Mouse (Mus musculus): ENCODE measurements around the gene Pmf1. TPM values are rescaled to one million over a fixed set of nuclear protein-coding genes. Genes with fewer than 3 reads are reported as not detected.

The Pmf1 gene
- polyA plus RNA-seq, 1 experiment from 2014 or later: 30.6 TPM

DNA sequence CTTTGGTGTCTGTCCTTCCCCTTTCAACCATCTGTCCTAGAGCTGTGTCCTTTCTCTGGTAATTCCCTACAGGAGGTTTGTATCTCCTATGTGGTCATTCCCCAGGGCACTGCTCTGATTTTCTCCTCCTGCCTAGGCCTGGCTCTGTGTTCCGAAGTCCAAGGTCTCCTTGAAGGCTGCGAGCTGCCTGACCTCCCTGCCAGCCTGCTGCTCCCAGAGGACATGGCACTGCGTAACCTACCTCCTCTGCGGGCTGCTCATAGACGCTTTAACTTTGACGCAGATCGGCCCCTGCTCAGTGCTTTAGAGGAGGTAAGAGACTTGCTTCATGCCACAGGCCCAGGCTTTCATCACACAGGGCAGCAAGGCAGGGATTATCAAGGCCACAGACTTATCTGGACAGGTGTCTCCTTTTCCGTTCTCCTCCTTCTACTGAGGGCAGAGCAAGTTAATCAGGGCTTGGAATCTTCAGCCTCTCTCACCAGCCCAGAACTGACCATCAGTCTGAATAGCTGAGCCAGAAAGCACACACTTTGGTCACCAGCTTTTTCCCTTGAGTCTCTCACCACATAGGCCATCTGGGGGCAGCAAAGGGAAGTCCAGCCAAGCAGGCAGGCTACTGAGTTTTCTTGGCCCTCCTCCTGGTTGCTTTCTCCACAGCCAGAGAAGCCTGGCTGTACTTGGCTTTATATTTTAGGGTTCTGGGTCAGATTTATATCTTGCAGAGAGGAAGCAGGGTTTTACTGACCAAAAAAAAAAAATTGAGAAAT lies 55.5 kb downstream of the Pmf1 start:
- Histone ChIP-seq H3K36me3 (ENCODE audit: control insufficient read depth, insufficient read depth, low read length) (peaks cover 72% of the 10 kb centered on the region), H3K27ac (ENCODE audit: low read depth, low read length) (no peak overlapping the region), H3K9ac (ENCODE audit: low read depth, low read length) (no peak overlapping the region), H3K27me3 (replicated peaks; ENCODE audit: control insufficient read depth, insufficient read depth, low read length) (no peaks in the 10 kb centered on the region), H3K4me1 (ENCODE audit: control insufficient read depth, insufficient read depth, low read depth, low read length) (no peaks in the 10 kb centered on the region), H3K4me3 (ENCODE audit: low read length) (no peak overlapping the region), H3K9me3 (ENCODE audit: control insufficient read depth, low read length) (no peaks in the 10 kb centered on the region), H3K4me2 (ENCODE audit: low read length) (no peak overlapping the region)
- WGBS: 96% methylated on average over 8 of the region's 8 CpGs
- no peak for ATAC-seq

- 90% methylated on average over 9 of the region's 9 CpGs for WGBS
- Histone ChIP-seq H3K4me2 (ENCODE audit: low read length) (no peak overlapping the region), H3K9me3 (ENCODE audit: control insufficient read depth, low read length) (no peaks in the 10 kb centered on the region), H3K27me3 (replicated peaks; ENCODE audit: control insufficient read depth, insufficient read depth, low read length) (no peaks in the 10 kb centered on the region), H3K36me3 (ENCODE audit: control insufficient read depth, insufficient read depth, low read length) (peaks cover 70% of the 10 kb centered on the region), H3K27ac (ENCODE audit: low read depth, low read length) (no peak overlapping the region), H3K4me1 (ENCODE audit: control insufficient read depth, insufficient read depth, low read depth, low read length) (no peaks in the 10 kb centered on the region), H3K4me3 (ENCODE audit: low read length) (no peak overlapping the region), H3K9ac (ENCODE audit: low read depth, low read length) (no peak overlapping the region)
- ATAC-seq: no peak
Measured at GRCm38 (mm10) chr3:88352907-88353306, 57.2 kb downstream of the Pmf1 start.

- H3K27me3 ChIP-seq (replicated peaks; ENCODE audit: control insufficient read depth, insufficient read depth, low read length): no peaks in the 10 kb centered on the region
- no peaks in the 10 kb centered on the region for H3K4me1 ChIP-seq (ENCODE audit: control insufficient read depth, insufficient read depth, low read depth, low read length)
- H3K4me3 ChIP-seq (ENCODE audit: low read length): no peak overlapping the region
- H3K9ac ChIP-seq (ENCODE audit: low read depth, low read length): no peak overlapping the region
- H3K9me3 ChIP-seq (ENCODE audit: control insufficient read depth, low read length): no peaks in the 10 kb centered on the region
- peaks cover 72% of the 10 kb centered on the region for H3K36me3 ChIP-seq (ENCODE audit: control insufficient read depth, insufficient read depth, low read length)
- WGBS: 95% methylated on average over 13 of the region's 13 CpGs
- no peak overlapping the region for H3K27ac ChIP-seq (ENCODE audit: low read depth, low read length)
- no peak for ATAC-seq
- H3K4me2 ChIP-seq (ENCODE audit: low read length): no peak overlapping the region
Measured at GRCm38 (mm10) chr3:88350732-88351131, 59.4 kb downstream of the Pmf1 start.

Small RNA genes lying within 50 kb of the gene (microRNA-seq; reads per million reads assigned to microRNA genes)
- gene Mir7011: not detected

Other genes starting within 250 kb of the Pmf1 start
- 0.52 and 0.99 TPM in 2 replicates for gene Rhbg, start 155.6 kb downstream of the Pmf1 start, polyA plus RNA-seq (2015; fragmentation: Nextera tagmentation; extraction: Ambion mirVana)
- not detected in 2 replicates for gene Gm38392, start 123.1 kb downstream of the Pmf1 start, polyA plus RNA-seq (2015; fragmentation: Nextera tagmentation; extraction: Ambion mirVana)
- gene Tsacc, start 113.3 kb downstream of the Pmf1 start, polyA plus RNA-seq (2015; fragmentation: Nextera tagmentation; extraction: Ambion mirVana): 6.8 and 10.2 TPM in 2 replicates
- 444 and 454 TPM in 2 replicates for gene Cct3, start 113.2 kb downstream of the Pmf1 start, polyA plus RNA-seq (2015; fragmentation: Nextera tagmentation; extraction: Ambion mirVana)
- gene Glmp, start 85.3 kb downstream of the Pmf1 start, polyA plus RNA-seq (2015; fragmentation: Nextera tagmentation; extraction: Ambion mirVana): 127 and 136 TPM in 2 replicates
- 1.3 TPM in 2 replicates for gene Tmem79, start 74.2 kb downstream of the Pmf1 start, polyA plus RNA-seq (2015; fragmentation: Nextera tagmentation; extraction: Ambion mirVana)
- gene Smg5, start 74.1 kb downstream of the Pmf1 start, polyA plus RNA-seq (2015; fragmentation: Nextera tagmentation; extraction: Ambion mirVana): 49.7 and 61.5 TPM in 2 replicates
- gene Paqr6, start 45.7 kb downstream of the Pmf1 start, polyA plus RNA-seq (2015; fragmentation: Nextera tagmentation; extraction: Ambion mirVana): 2.9 and 3.1 TPM in 2 replicates
- 0.09 and 0.10 TPM in 2 replicates for gene Bglap3, start 37.6 kb downstream of the Pmf1 start, polyA plus RNA-seq (2015; fragmentation: Nextera tagmentation; extraction: Ambion mirVana)
- not detected in 2 replicates for gene Bglap2, start 31.6 kb downstream of the Pmf1 start, polyA plus RNA-seq (2015; fragmentation: Nextera tagmentation; extraction: Ambion mirVana)
- not detected in 2 replicates for gene Bglap, start 25.9 kb downstream of the Pmf1 start, polyA plus RNA-seq (2015; fragmentation: Nextera tagmentation; extraction: Ambion mirVana)
- gene Slc25a44, start 14.8 kb upstream of the Pmf1 start, polyA plus RNA-seq (2015; fragmentation: Nextera tagmentation; extraction: Ambion mirVana): 40.3 and 42.3 TPM in 2 replicates
- gene Sema4a, start 50.9 kb upstream of the Pmf1 start, polyA plus RNA-seq (2015; fragmentation: Nextera tagmentation; extraction: Ambion mirVana): 32.3 and 32.8 TPM in 2 replicates
- gene Lmna, start 99.6 kb upstream of the Pmf1 start, polyA plus RNA-seq (2015; fragmentation: Nextera tagmentation; extraction: Ambion mirVana): 62.3 and 70.4 TPM in 2 replicates
- gene Mex3a, start 122.1 kb upstream of the Pmf1 start, polyA plus RNA-seq (2015; fragmentation: Nextera tagmentation; extraction: Ambion mirVana): 20.4 and 22.1 TPM in 2 replicates
- gene Rab25, start 138.0 kb upstream of the Pmf1 start, polyA plus RNA-seq (2015; fragmentation: Nextera tagmentation; extraction: Ambion mirVana): 0.15 TPM in 1 of 2 replicates, not detected in the other
- gene Lamtor2, start 142.7 kb upstream of the Pmf1 start, polyA plus RNA-seq (2015; fragmentation: Nextera tagmentation; extraction: Ambion mirVana): 184 and 218 TPM in 2 replicates
- 40.1 and 44.4 TPM in 2 replicates for gene Ubqln4, start 143.4 kb upstream of the Pmf1 start, polyA plus RNA-seq (2015; fragmentation: Nextera tagmentation; extraction: Ambion mirVana)
- gene Ssr2, start 165.5 kb upstream of the Pmf1 start, polyA plus RNA-seq (2015; fragmentation: Nextera tagmentation; extraction: Ambion mirVana): 133 and 167 TPM in 2 replicates
- 79.0 and 104 TPM in 2 replicates for gene Arhgef2, start 195.6 kb upstream of the Pmf1 start, polyA plus RNA-seq (2015; fragmentation: Nextera tagmentation; extraction: Ambion mirVana)
- gene Rxfp4, start 242.8 kb upstream of the Pmf1 start, polyA plus RNA-seq (2015; fragmentation: Nextera tagmentation; extraction: Ambion mirVana): not detected in 2 replicates